Mouse (Mus musculus): Measurements from ENCODE around the gene Armh2.
A peak's percentile ranks its signal among the peaks of the same experiment; 100 is the strongest.

The Armh2 gene

DNA sequence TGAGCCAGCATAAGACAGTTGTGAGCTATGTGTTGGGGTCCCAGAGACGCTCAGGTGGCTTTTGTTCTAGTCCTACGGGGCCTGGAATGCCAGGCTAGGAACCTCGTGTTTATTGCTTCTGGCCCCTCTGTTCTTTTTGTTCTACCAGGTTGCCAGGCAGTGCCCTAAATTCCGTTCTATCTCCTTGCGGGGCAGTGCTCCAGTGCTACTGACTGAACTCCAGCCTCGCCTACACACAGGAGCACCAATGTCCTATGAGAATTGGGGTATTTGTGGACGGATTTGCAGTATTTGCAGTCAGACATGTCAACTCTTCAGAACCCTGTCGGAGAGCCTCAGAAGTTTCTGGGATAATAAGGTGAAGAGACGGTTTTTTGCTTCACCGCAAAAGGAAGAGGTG is at the start of gene Armh2:
Armh2 (plus strand) TSS at position 205 of the 400 bp plus-strand sequence.
- no peak for DNase-seq (ENCODE audit: low spot score in 2 of 2)

DNA sequence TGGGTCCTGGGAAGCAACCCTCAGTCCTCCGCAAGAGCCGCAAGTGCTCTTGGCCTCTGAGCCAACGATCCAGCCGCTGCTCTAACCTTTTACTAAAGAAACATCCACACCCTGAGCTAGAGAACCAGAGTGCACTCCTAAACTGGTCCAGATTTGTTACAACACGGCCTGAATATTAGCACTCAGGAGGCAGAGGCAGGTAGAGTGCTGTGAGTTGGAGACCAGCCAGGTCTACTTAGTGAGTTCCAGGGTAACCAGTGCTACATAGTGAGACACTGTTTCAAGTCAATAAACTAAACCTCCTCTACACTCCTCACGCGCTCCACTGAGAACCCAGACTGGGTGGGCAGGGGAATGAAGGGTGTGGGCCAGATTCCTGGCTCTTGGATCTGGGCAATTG is 47.7 kb upstream of the Armh2 start:
- no peak for DNase-seq (ENCODE audit: low spot score in 2 of 2)

GRCm38 (mm10) chr13:24698746-24699145 is 42.3 kb upstream of the Armh2 start:
- no peak for DNase-seq (ENCODE audit: low spot score in 2 of 2)

DNA sequence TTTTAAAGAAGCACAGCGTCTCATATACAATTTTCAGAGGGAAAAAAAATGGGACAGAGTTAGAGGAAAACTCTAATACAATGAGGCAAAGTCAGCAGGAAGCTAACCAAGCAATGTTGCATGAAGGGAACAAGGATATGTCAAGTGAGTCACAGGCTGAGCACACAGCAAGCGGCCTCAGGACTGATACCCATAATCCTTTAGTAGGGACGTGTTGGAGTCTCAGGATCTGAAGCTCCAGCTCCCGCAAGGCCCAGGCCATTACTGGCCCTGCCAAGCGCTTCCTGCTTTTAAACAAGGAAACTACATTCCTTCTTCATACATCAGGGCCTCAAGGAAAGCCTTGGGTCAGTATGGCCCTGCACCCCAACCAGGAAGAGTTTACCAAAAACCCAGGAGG is 38.9 kb upstream of the Armh2 start:
- DNase-seq (ENCODE audit: low spot score in 2 of 2): no peak

GRCm38 (mm10) chr13:24709656-24710396 is 31.2 kb upstream of the Armh2 start:
- no peak for DNase-seq (ENCODE audit: low spot score in 2 of 2)

GRCm38 (mm10) chr13:24710968-24711367 is 30.1 kb upstream of the Armh2 start:
- DNase-seq (ENCODE audit: low spot score in 2 of 2): no peak

DNA sequence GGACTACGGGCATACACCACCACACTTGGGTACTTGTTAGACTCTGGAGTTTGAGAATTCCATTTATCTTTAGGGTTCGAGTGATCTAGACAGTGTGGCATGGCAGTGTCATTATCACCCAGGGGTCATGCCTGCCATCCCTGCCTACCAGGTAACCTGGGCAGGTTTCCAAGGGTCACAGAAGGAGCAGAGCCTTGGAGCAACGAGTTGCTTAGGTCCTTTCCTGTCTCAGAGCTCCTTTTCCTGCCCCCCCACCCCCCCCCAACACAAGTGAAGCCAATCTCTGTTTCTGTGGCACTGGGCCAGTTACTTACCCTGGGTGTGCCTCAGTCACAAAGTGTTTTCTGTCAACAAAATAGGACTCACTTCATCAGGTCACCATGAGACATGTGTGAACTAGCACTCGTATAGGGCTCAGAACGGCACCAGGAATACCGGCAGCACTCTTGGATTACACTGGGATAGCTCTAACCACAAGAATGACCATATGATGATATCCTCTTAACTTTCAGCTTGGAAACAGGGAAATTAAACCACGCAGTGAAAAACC is 28.4 kb upstream of the Armh2 start:
- DNase-seq (ENCODE audit: low spot score in 2 of 2): no peak

GRCm38 (mm10) chr13:24713434-24714000 is 27.5 kb upstream of the Armh2 start:
- peak; percentile 76 to 91 for DNase-seq (ENCODE audit: low spot score in 2 of 2)

GRCm38 (mm10) chr13:24714360-24714885 is 26.6 kb upstream of the Armh2 start:
- no peak for DNase-seq (ENCODE audit: low spot score in 2 of 2)

DNA sequence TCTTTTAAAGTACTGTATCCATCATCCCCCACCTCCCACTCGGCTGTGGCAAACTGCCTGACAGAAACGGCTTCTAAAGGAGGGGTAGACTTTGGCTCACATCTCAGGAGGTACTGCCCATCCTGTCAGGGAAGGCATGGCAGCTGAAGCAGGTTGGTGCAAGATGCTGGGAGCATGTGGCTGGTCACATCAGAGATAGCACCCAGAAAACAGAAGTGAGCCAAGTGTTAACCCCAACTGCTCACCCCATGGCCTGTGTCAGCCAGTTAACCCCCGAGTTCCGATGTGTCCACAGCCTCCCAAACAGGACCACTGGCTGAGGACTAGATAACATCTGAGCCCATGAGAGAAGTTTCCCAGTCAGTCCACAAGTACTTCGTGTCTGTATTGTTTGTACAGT is 25.4 kb upstream of the Armh2 start:
- DNase-seq (ENCODE audit: low spot score in 2 of 2): no peak

GRCm38 (mm10) chr13:24716441-24716840 is 24.6 kb upstream of the Armh2 start:
- no peak for DNase-seq (ENCODE audit: low spot score in 2 of 2)

DNA sequence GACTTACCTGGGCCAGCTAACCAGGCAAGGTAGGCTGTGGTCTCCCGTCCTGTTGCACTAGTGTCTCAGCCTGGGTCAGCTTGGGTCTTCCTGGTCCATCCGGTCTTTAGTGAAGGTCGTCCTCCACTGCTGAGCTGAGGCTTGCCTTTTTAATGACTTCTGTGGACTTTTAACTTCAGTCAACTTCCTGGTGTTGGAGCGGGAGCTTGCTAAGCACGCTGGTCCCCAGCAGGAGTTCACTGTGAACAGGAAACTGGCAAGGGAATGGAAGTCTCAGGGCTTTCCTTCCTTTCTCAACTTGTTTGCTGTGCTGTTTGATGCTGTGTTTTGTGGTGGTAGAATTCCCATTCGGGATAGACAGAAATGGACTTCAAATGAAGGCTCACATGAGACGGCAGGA is 23.4 kb upstream of the Armh2 start:
- DNase-seq (ENCODE audit: low spot score in 2 of 2): no peak

DNA sequence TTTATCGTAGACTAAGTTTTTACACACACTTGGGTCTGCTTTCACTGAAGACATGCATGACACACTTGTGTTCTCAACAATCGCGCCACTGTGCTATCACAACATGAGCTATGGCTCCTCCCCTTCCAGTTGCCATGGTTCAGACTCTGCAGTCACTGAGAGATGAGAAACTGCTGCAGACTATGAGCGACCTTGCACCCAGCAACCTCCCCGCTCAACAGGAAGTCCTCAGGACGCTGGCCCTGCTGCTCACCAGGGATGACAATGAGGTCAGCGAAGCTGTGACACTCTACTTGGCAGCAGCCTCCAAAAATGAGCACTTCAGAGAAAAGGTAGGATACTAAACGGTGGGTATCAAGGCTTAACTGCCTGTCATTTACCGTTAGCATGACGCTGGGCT is 19.5 kb upstream of the Armh2 start:
- DNase-seq (ENCODE audit: low spot score in 2 of 2): no peak

DNA sequence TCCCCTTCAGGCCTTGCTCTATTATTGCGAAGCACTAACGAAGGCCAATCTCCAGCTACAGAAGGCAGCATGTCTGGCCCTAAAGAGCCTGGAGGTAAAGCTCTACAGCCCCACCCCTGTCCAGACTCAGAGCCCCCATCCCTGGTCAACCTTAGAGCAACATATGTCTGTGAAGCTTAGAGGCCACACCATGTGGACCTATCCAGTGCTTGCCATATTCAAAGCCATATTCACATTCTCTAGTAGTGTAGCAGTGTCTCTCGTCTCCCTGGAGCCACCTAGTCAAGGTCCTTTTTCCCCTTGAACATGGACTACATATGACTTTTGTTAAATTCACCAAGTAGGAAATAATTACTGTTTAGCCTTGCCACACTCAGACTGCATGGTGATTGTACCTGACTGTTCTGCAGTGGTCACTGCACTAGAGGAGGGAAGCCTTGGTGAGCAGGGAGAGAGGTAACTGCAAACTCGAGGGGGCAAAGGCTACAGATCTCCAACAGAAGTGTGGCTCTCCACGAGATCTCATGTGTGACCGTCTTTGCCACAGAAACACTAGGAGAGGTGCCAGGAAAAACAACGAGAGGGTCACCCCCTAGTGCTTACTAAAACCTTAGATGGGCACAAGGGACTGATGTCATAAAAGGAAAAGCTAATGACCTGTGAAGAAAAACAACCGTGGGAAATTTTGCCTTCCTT is 17.2 kb upstream of the Armh2 start:
- DNase-seq (ENCODE audit: low spot score in 2 of 2): no peak

GRCm38 (mm10) chr13:24724395-24724759 is 16.7 kb upstream of the Armh2 start:
- no peak for DNase-seq (ENCODE audit: low spot score in 2 of 2)

DNA sequence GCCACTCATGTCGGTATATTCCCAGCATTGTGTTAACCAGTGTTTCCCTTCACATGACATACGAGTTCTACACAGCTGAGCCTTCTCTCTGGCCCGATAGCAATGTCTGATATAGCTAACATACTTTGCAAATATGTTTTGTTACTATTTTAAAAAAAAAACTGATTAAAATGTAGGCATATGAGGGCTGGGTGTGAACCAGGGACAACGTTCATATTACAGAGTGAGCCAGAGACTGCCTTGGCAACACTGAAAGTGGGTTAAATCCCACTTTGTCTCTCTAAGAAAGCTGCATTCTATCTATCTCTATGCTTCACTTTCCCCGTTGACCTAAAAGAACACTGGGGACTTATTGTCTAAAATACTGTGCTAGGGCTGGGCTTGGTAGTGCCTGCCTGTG is 11.9 kb upstream of the Armh2 start:
- DNase-seq (ENCODE audit: low spot score in 2 of 2): no peak

DNA sequence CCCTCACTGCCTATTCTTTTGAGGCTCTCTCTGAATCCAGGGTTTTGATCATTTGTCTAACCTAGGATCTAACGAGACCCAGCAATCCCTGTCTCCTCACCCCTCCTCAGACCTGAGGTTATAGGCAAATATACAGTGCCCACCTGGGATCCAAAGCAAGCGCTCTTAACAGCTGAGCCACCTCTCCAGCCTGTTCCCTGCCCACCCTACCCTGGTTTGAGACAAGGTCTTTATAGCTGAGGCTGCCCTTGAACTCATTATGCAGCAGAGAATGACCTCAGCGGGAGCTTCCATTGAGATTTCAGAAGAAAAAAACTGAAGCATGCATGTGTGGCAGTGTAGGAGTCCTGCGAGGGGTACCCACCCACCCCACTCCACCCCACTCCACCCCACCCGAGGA is 6.5 kb upstream of the Armh2 start:
- DNase-seq (ENCODE audit: low spot score in 2 of 2): no peak

- no peak for DNase-seq (ENCODE audit: low spot score in 2 of 2)
Observed at GRCm38 (mm10) chr13:24735608-24736131, 5.4 kb upstream of the Armh2 start.

GRCm38 (mm10) chr13:24747823-24748222 is 6.8 kb downstream of the Armh2 start:
- DNase-seq (ENCODE audit: low spot score in 2 of 2): no peak

- no peak for DNase-seq (ENCODE audit: low spot score in 2 of 2)
Observed at GRCm38 (mm10) chr13:24750807-24751206, 9.8 kb downstream of the Armh2 start.

- no peak for DNase-seq (ENCODE audit: low spot score in 2 of 2)
Observed at GRCm38 (mm10) chr13:24751396-24751795, 10.4 kb downstream of the Armh2 start.

DNA sequence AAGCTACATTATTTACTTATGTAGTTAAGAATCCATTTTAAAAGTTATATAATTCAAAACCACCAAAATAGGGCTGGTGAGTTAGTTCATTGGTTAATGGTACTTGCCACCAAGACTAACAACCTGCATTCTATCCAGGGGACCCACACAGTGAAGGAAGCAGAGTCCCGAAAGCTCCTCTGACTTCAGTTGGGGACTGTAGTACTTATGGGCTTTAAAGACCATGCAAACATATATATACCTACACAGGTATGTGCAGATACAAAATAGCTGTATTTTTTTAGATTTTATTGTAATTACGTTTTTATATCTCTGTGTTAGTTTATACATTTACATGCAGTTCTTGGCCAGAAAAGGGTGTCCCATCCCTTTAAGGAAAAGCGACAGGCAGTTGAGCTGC is 15.7 kb downstream of the Armh2 start:
- DNase-seq (ENCODE audit: low spot score in 2 of 2): no peak

Data from spleen, postnatal 4 days (tissue).